9 mouse cellular contexts compared by ENCODE assay signal in genomic region chr5:33675964-33676363, GRCm38 (mm10). TPM values are rescaled to one million over a fixed set of nuclear protein-coding genes. Genes with fewer than 3 reads are reported as not detected.
DNase-seq lines count a peak whose midpoint lies in the region; ATAC-seq and TF ChIP-seq lines count a peak whose summit lies in the region.
"Had no signal": no experiment of that assay in that cellular context is flagged by ENCODE, and none has a peak within 500 bp of the region (broad histone marks: within the 10 kb centered on the region; RNA-seq: fewer than 3 reads in every experiment).

No protein-coding gene starts in this region.

- intact Hi-C loops in left cerebral cortex, postnatal 14 days (cut with DNase I), result no loop called here

- dilution Hi-C loops in CH12.LX (cut with MboI; ENCODE audit: extremely low pct_ligation_motif_present, extremely low pct_unique_long_range_greater_than_20kb, low sequenced_read_pairs), result no loop called here

- no peak for TF ChIP-seq POLR2A in CH12.LX (IDR thresholded peaks at IDR 0.05; ENCODE audit: low read depth, low read length)

- H3K9me3 ChIP-seq in CH12.LX (replicated peaks; ENCODE audit: low read length), result no peaks in the 10 kb centered on the region
- H3K9me3 ChIP-seq in forebrain, embryonic 11.5 days (ENCODE audit: control insufficient read depth, low read length), result no peaks in the 10 kb centered on the region
- no peaks in the 10 kb centered on the region for H3K9me3 ChIP-seq in midbrain, postnatal 0 days (ENCODE audit: low read length)
- H3K9me3 ChIP-seq: embryonic facial prominence, embryonic 13.5 days had no signal

- peaks cover 22 to 40% of the 10 kb centered on the region in 2 experiments for H3K36me3 ChIP-seq in CH12.LX (replicated peaks in 1 of 2; ENCODE audit: control insufficient read depth in 1 of 2, insufficient read depth in 1 of 2, low read length in 1 of 2)
- peaks cover 3% of the 10 kb centered on the region; the same call in 1 of the 2 replicates for H3K36me3 ChIP-seq in forebrain, embryonic 11.5 days (ENCODE audit: control insufficient read depth, insufficient read depth, low read length)
- no peaks in the 10 kb centered on the region; the same call in 1 of the 2 replicates for H3K36me3 ChIP-seq in midbrain, postnatal 0 days (ENCODE audit: insufficient read depth, low read length)

- no peak overlapping the region for H3K27ac ChIP-seq in CH12.LX (ENCODE audit: insufficient read depth, low read depth)
- H3K27ac ChIP-seq in forebrain, embryonic 11.5 days (ENCODE audit: low read depth, low read length), result no peak overlapping the region
- H3K27ac ChIP-seq in midbrain, postnatal 0 days (ENCODE audit: low read depth, low read length), result no peak overlapping the region
- H3K27ac ChIP-seq: embryonic facial prominence, embryonic 13.5 days had no signal

- in situ Hi-C loops in CH12.LX (cut with MboI; ENCODE audit: low pct_ligation_motif_present, low pct_unique_long_range_greater_than_20kb, low sequenced_read_pairs), result no loop called here

- H3K79me2 ChIP-seq in CH12.LX (replicated peaks; ENCODE audit: control insufficient read depth, extremely low read depth, insufficient read depth, poor library complexity, severe bottlenecking), result no peaks in the 10 kb centered on the region; the same call in 1 of the 2 replicates

- peak; percentile 64 for TF ChIP-seq RAD21 in CH12.LX (IDR thresholded peaks at IDR 0.05; ENCODE audit: low read depth, low read length)

- 3% methylated on average over 1 of the region's 1 CpGs for WGBS in forebrain, embryonic 11.5 days
- WGBS in midbrain, postnatal 0 days, result 0% methylated on average over 1 of the region's 1 CpGs

- peak; percentile 61 for DNase-seq in heart, postnatal 4 days
- DNase-seq in heart, adult 8-10 months (ENCODE audit: low spot score), result no peak
- DNase-seq in CH12.LX (ENCODE audit: extremely low read depth), result peak; percentile 49
- peak; percentile 79 for DNase-seq in adrenal gland, postnatal 10 days
- peak; percentile 86 for DNase-seq in forebrain, embryonic 11.5 days (ENCODE audit: low spot score)
- DNase-seq in left cerebral cortex, postnatal 14 days (ENCODE audit: low spot score in 2 of 2), result peak; percentile 63 to 67
- DNase-seq in midbrain, postnatal 0 days (ENCODE audit: low spot score), result peak; percentile 67
- no peak for DNase-seq in ovary, adult 18-20 months (ENCODE audit: low spot score)

- H3K4me2 ChIP-seq in CH12.LX (ENCODE audit: insufficient read depth, low read depth, poor library complexity, severe bottlenecking), result no peak overlapping the region
- H3K4me2 ChIP-seq in forebrain, embryonic 11.5 days (ENCODE audit: low read depth, low read length, severe bottlenecking), result no peak overlapping the region
- no peak overlapping the region for H3K4me2 ChIP-seq in midbrain, postnatal 0 days (ENCODE audit: low read depth, low read length, poor library complexity, severe bottlenecking)
- H3K4me2 ChIP-seq: embryonic facial prominence, embryonic 13.5 days had no signal

- no peak overlapping the region for H3K9ac ChIP-seq in CH12.LX (ENCODE audit: insufficient read depth, low read depth)
- H3K9ac ChIP-seq in forebrain, embryonic 11.5 days (ENCODE audit: low read length), result no peak overlapping the region
- H3K9ac ChIP-seq in midbrain, postnatal 0 days (replicated peaks; ENCODE audit: low read length, poor library complexity, severe bottlenecking), result no peak overlapping the region
- H3K9ac ChIP-seq: embryonic facial prominence, embryonic 13.5 days had no signal

- no peak for TF ChIP-seq EP300 in CH12.LX (IDR thresholded peaks at IDR 0.05; ENCODE audit: low read length)

- TF ChIP-seq CTCF in CH12.LX (conservative IDR thresholded peaks at IDR 0.05 in 1 of 2, IDR thresholded peaks at IDR 0.05 in 1 of 2; ENCODE audit: low read depth in 2 of 2, low read length in 2 of 2), result peak; percentile 65 to 75
- TF ChIP-seq CTCF in midbrain, postnatal 0 days (IDR thresholded peaks at IDR 0.05), result peak; percentile 72

- no peaks in the 10 kb centered on the region for H3K27me3 ChIP-seq in CH12.LX (replicated peaks)
- H3K27me3 ChIP-seq in forebrain, embryonic 11.5 days (ENCODE audit: control insufficient read depth, insufficient read depth, low read length), result no peaks in the 10 kb centered on the region
- no peaks in the 10 kb centered on the region for H3K27me3 ChIP-seq in midbrain, postnatal 0 days (ENCODE audit: insufficient read depth, low read length)
- H3K27me3 ChIP-seq: embryonic facial prominence, embryonic 13.5 days had no signal

- peaks cover 0 to 3% of the 10 kb centered on the region in 2 experiments; a peak in 2 of 4 replicates for H3K4me1 ChIP-seq in CH12.LX (ENCODE audit: control insufficient read depth in 1 of 2, insufficient read depth in 2 of 2)
- H3K4me1 ChIP-seq in forebrain, embryonic 11.5 days (replicated peaks; ENCODE audit: control insufficient read depth, insufficient read depth, low read length), result peaks cover 14% of the 10 kb centered on the region; the same call in 1 of the 2 replicates
- no peaks in the 10 kb centered on the region for H3K4me1 ChIP-seq in midbrain, postnatal 0 days (ENCODE audit: insufficient read depth, low read length)

- H3K4me3 ChIP-seq in CH12.LX (replicated peaks in 1 of 3; ENCODE audit: low read depth in 2 of 3, low read length in 2 of 3, poor library complexity in 1 of 3), result no peak overlapping the region
- no peak overlapping the region for H3K4me3 ChIP-seq in forebrain, embryonic 11.5 days (ENCODE audit: low read depth, low read length)
- H3K4me3 ChIP-seq in midbrain, postnatal 0 days (ENCODE audit: low read depth, low read length), result no peak overlapping the region
- H3K4me3 ChIP-seq: embryonic facial prominence, embryonic 13.5 days had no signal

- no peak; the same call in 1 of the 2 replicates for ATAC-seq in forebrain, embryonic 11.5 days (replicated peaks; ENCODE audit: low FRiP score)
- no peak for ATAC-seq in midbrain, postnatal 0 days (ENCODE audit: low FRiP score)

TF ChIP-seq in CH12.LX, 34 proteins besides CTCF, POLR2A, EP300 and RAD21 (continues in another document):
- no peak for TF ChIP-seq MYC (IDR thresholded peaks at IDR 0.05; ENCODE audit: low read depth, low read length)

RNA-seq across cellular contexts. Expression of gene Tmem129, which starts 17.7 kb away (rescaled TPM):
- 10 to 100 TPM; 16.0 to 19.2 TPM for total RNA-seq in heart, postnatal 4 days (2021)
- 10 to 100 TPM; 20.4 to 22.2 (median 21.9) TPM for total RNA-seq in heart, adult 8-10 months (2022)
- total RNA-seq in CH12.LX (2012; rRNA removed) (14.8 and 15.2 TPM in 2 replicates), CH12.LX (2014; rRNA removed) (10.8 and 11.2 TPM in 2 replicates)
- polyA plus RNA-seq in CH12.LX (2012; ENCODE audit: insufficient read length, low read depth), result 8.4 and 12.7 TPM in 2 replicates
- 10 to 100 TPM; 18.6 to 21.7 TPM for total RNA-seq in adrenal gland, postnatal 10 days (2021)
- 39.3 and 41.8 TPM in 2 replicates for polyA plus RNA-seq in forebrain, embryonic 11.5 days (2014; fragmentation: Nextera tagmentation; extraction: Ambion mirVana)
- total RNA-seq in left cerebral cortex, postnatal 14 days (2021), result 10 to 100 TPM; 24.9 to 26.7 TPM
- total RNA-seq in midbrain, postnatal 0 days (2014; rRNA removed), result 26.0 and 29.5 TPM in 2 replicates
- polyA plus RNA-seq in midbrain, postnatal 0 days (2015; fragmentation: Nextera tagmentation; extraction: Ambion mirVana), result 17.3 and 21.4 TPM in 2 replicates

RNA-seq across cellular contexts. Expression of gene Tacc3, which starts 18.0 kb away (rescaled TPM):
- 10 to 100 TPM; 53.3 to 56.9 TPM for total RNA-seq in heart, postnatal 4 days (2021)
- 1 to 10 TPM; 1.6 to 3.1 (median 2.1) TPM for total RNA-seq in heart, adult 8-10 months (2022)
- total RNA-seq in CH12.LX (2012; rRNA removed), result 89.4 and 110 TPM in 2 replicates
- 186 and 202 TPM in 2 replicates for total RNA-seq in CH12.LX (2014; rRNA removed)
- polyA plus RNA-seq in CH12.LX (2012; ENCODE audit: insufficient read length, low read depth), result 160 and 175 TPM in 2 replicates
- total RNA-seq in adrenal gland, postnatal 10 days (2021), result 10 to 100 TPM; 24.0 to 31.5 TPM
- 331 and 332 TPM in 2 replicates for polyA plus RNA-seq in forebrain, embryonic 11.5 days (2014; fragmentation: Nextera tagmentation; extraction: Ambion mirVana)
- total RNA-seq in left cerebral cortex, postnatal 14 days (2021), result 10 to 100 TPM in 1 of 2 experiments, 1 to 10 TPM in 1; 9.1 to 11.2 TPM
- total RNA-seq in midbrain, postnatal 0 days (2014; rRNA removed), result 9.9 and 17.4 TPM in 2 replicates
- polyA plus RNA-seq in midbrain, postnatal 0 days (2015; fragmentation: Nextera tagmentation; extraction: Ambion mirVana), result 18.7 and 21.3 TPM in 2 replicates

RNA-seq across cellular contexts. Expression of gene Slbp, which starts 23.6 kb away (rescaled TPM):
- 10 to 100 TPM; 33.4 to 41.5 TPM for total RNA-seq in heart, postnatal 4 days (2021)
- total RNA-seq in heart, adult 8-10 months (2022), result 10 to 100 TPM in 2 of 4 experiments, 1 to 10 TPM in 2; 8.8 to 12.0 (median 10.6) TPM
- total RNA-seq in CH12.LX (2012; rRNA removed), result 85.4 and 111 TPM in 2 replicates
- total RNA-seq in CH12.LX (2014; rRNA removed), result 263 and 284 TPM in 2 replicates
- 117 and 148 TPM in 2 replicates for polyA plus RNA-seq in CH12.LX (2012; ENCODE audit: insufficient read length, low read depth)
- total RNA-seq in adrenal gland, postnatal 10 days (2021), result 10 to 100 TPM; 50.1 to 56.5 TPM
- 295 and 321 TPM in 2 replicates for polyA plus RNA-seq in forebrain, embryonic 11.5 days (2014; fragmentation: Nextera tagmentation; extraction: Ambion mirVana)
- total RNA-seq in left cerebral cortex, postnatal 14 days (2021), result 10 to 100 TPM; 23.6 to 27.7 TPM
- total RNA-seq in midbrain, postnatal 0 days (2014; rRNA removed), result 91.2 and 99.5 TPM in 2 replicates
- polyA plus RNA-seq in midbrain, postnatal 0 days (2015; fragmentation: Nextera tagmentation; extraction: Ambion mirVana), result 119 and 126 TPM in 2 replicates

RNA-seq across cellular contexts. Expression of gene Fgfr3, which starts 45.5 kb away (rescaled TPM):
- 10 to 100 TPM in 1 of 2 experiments, 1 to 10 TPM in 1; 8.6 to 10.5 TPM for total RNA-seq in heart, postnatal 4 days (2021)
- 10 to 100 TPM in 2 of 4 experiments, 1 to 10 TPM in 2; 5.7 to 10.7 (median 9.3) TPM for total RNA-seq in heart, adult 8-10 months (2022)
- total RNA-seq in CH12.LX (2012; rRNA removed) (0.76 and 1.2 TPM in 2 replicates), CH12.LX (2014; rRNA removed) (0.12 and 0.19 TPM in 2 replicates)
- polyA plus RNA-seq in CH12.LX (2012; ENCODE audit: insufficient read length, low read depth), result 0.23 and 0.35 TPM in 2 replicates
- 1 to 10 TPM; 4.8 to 8.8 TPM for total RNA-seq in adrenal gland, postnatal 10 days (2021)
- polyA plus RNA-seq in forebrain, embryonic 11.5 days (2014; fragmentation: Nextera tagmentation; extraction: Ambion mirVana), result 100 and 105 TPM in 2 replicates
- total RNA-seq in left cerebral cortex, postnatal 14 days (2021), result 100 to 1,000 TPM; 109 to 111 TPM
- total RNA-seq in midbrain, postnatal 0 days (2014; rRNA removed), result 71.3 and 81.6 TPM in 2 replicates
- polyA plus RNA-seq in midbrain, postnatal 0 days (2015; fragmentation: Nextera tagmentation; extraction: Ambion mirVana), result 24.5 and 28.1 TPM in 2 replicates

RNA-seq across cellular contexts. Expression of gene Gm9903, which starts 46.2 kb away (rescaled TPM):
- total RNA-seq in heart, postnatal 4 days (2021), result 1 to 10 TPM; 1.2 to 1.5 TPM
- 1 to 10 TPM in 2 of 4 experiments, under 1 TPM in 2; 0.87 to 1.1 (median 1.0) TPM for total RNA-seq in heart, adult 8-10 months (2022)
- total RNA-seq in CH12.LX (2012; rRNA removed) (0.08 and 0.21 TPM in 2 replicates), CH12.LX (2014; rRNA removed) (0.16 and 0.22 TPM in 2 replicates)
- polyA plus RNA-seq in CH12.LX (2012; ENCODE audit: insufficient read length, low read depth), result 0.26 TPM in 1 of 2 replicates, not detected in the other
- under 1 TPM; 0.39 to 0.48 TPM for total RNA-seq in adrenal gland, postnatal 10 days (2021)
- 0.48 and 0.55 TPM in 2 replicates for polyA plus RNA-seq in forebrain, embryonic 11.5 days (2014; fragmentation: Nextera tagmentation; extraction: Ambion mirVana)
- total RNA-seq in left cerebral cortex, postnatal 14 days (2021), result 1 to 10 TPM in 1 of 2 experiments, under 1 TPM in 1; 0.72 to 1.3 TPM
- 1.2 TPM in 1 of 2 replicates, not detected in the other for total RNA-seq in midbrain, postnatal 0 days (2014; rRNA removed)
- polyA plus RNA-seq in midbrain, postnatal 0 days (2015; fragmentation: Nextera tagmentation; extraction: Ambion mirVana), result 0.31 and 0.53 TPM in 2 replicates

Comparison
In these comparisons a context has a peak if more than half of its experiments do, and no peak if none do; other contexts are left out.
1. DNase-seq: peak in heart, postnatal 4 days (single experiment), CH12.LX (single experiment), adrenal gland, postnatal 10 days (single experiment), forebrain, embryonic 11.5 days (single experiment), left cerebral cortex, postnatal 14 days (2 of 2) and midbrain, postnatal 0 days (single experiment); none in heart, adult 8-10 months (single experiment) and ovary, adult 18-20 months (single experiment).